Mouse (Mus musculus) heart, adult 8-10 months (tissue): ENCODE measurements around the gene Mkrn1. TPM values are rescaled to one million over a fixed set of nuclear protein-coding genes. Genes with fewer than 3 reads are reported as not detected.
"Not testable (repeated sequence)": the region's sequence is repeated elsewhere in the genome, so short reads cannot be mapped to it uniquely, and the experiment has no call there.

Experiments used
- DNase-seq: peaks from one replicate; pipeline ENCODE4 v3.0.0; 2022; ENCODE audit warnings: low spot score
- total RNA-seq, 4 experiments: library from RNA; stranded (reverse); gene quantifications; 2 replicates each; pipeline ENCODE4 v1.2.4; 2022

Gene Mkrn1
- total RNA-seq, 4 experiments from 2014 or later = 32.5 to 68.0 (median 39.8) TPM

DNA sequence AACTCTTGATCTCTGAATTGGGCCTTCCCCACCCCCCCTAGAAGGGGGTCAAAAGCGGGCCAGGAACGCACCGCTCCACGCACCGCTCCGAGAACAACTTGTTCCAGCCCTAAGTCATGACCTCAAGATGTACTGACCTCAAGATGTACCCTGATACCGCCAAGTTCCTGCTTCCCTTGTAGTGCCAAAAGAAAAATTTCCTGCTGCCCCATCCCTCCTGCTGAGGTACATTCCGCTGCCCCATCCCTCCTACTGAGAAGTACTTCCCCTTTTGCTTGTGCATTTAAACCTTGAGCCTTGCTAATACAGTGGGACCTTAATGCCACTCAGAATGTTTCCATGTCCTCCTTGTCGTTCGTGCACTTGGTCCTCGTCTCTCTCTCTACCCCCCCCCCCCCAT lies 10.5 kb upstream of the Mkrn1 start:
- DNase-seq = no peak

- no peak for DNase-seq
Observed at GRCm38 (mm10) chr6:39429007-39429788, 8.9 kb upstream of the Mkrn1 start.

DNA sequence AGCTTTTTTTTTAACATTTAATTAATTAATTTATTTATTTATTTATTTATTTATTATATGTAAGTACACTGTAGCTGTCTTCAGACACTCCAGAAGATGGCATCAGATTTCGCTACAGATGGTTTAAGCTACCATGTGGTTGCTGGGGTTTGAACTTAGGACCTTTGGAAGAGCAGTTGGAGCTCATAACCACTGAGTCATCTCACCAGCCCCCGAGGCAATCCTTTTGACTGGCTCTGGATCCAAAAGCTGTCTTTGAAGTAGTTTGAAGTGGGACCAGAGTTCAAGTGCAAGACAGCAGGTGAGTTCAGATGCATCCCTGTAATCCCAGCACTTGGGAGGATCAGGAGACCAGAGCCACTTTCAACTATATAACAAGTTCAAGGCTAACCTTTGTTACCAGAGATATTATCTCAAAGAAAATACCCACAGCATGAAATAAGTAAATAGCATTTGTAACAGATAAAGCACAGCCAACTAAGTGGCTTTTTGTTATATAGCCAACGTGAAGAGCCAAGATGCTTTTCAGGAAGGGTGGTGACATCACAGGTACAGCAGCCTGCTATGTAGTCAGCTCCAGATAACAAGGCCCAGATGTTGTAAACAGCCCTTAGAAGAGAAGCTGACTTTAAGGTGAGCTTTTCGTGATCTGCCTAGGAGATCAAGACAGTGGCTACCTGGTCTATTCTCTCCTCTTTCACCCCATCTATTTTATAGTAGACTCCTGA lies 7.2 kb upstream of the Mkrn1 start:
- DNase-seq = no peak

- no peak for DNase-seq
Observed at GRCm38 (mm10) chr6:39426725-39427124, 6.5 kb upstream of the Mkrn1 start.

- DNase-seq = no peak
Observed at GRCm38 (mm10) chr6:39425181-39425580, 4.9 kb upstream of the Mkrn1 start.

- no peak for DNase-seq
Observed at GRCm38 (mm10) chr6:39423686-39424085, 3.4 kb upstream of the Mkrn1 start.

DNA sequence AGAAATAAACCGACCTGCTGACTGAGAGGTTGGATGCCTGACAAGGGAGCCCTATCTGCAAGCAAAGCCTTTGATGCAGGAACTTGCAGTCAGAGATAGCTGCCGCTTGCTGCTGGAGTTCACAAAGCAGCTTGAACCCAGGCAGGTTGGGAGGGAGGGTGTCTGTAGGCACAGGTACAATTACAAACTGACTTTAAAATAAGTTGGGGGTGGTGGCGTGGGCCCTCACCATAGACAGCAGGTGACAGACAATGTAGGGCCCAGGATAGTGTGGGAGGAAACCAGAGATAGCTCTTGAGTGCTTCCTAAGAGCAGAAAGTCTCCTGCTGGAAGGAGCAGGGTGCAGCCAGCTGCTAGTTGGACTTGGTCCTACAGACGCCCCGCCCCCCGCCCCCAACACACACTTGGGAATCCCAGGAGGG lies 2.9 kb upstream of the Mkrn1 start:
- no peak for DNase-seq

- DNase-seq = no peak
Observed at GRCm38 (mm10) chr6:39420867-39421266, 605 bp upstream of the Mkrn1 start.

- DNase-seq = no peak
Observed at GRCm38 (mm10) chr6:39419386-39419850, 844 bp downstream of the Mkrn1 start.

DNA sequence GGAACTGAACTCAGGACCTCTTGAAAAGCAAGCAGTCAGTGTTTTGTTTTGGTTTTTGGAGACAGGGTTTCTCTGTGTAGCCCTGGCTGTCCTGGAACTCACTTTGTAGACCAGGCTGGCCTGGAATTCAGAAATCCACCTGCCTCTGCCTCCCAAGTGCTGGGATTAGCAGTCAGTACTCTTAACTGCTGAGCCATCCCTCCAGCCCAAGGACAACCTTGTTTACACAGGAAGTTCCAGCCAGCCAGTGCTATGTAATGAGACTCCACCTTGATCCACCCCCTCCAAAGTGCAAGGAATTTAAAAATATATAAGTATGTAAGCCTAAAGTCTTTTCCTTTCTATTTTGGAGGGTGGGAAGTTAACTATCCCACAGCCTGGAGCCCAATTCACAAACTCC lies 3.6 kb downstream of the Mkrn1 start:
- DNase-seq = not testable (repeated sequence)

DNA sequence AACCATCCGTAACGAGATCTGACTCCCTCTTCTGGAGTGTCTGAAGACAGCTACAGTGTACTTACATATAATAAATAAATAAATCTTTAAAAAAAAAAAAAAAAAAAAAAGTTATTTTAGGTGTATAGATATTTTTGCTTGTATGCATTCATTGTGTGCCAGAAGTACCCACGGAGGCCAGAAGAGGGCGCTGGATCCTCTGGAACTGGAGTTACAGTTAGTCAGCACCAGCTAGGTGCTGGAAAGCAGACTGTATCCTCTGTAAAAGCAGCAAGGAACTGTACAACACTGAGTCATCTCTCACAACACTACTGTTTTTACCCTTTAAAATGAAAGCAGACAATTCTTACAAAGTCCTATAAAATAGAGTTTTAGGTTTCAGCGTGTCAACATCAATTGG lies 4.5 kb downstream of the Mkrn1 start:
- peak; percentile 49 for DNase-seq

DNA sequence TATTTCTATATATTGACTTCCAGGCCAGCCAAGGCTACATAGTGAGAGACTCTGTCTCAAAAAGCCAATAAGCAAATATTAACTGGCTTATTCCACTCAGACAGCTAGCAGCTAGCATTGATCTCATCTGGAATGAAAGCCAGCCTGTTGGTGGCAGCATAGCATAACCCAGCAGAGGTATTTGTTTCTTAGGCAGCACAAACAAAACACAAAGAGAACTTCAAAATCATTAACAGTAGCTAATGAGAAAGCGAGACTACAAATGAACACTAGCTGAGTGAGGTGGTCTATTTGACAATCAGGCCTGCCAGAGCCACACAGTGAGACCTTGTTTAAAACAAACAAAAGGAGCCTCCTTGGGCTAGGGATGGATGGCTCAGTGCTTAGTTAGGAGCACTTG lies 6.2 kb downstream of the Mkrn1 start:
- DNase-seq = no peak

DNA sequence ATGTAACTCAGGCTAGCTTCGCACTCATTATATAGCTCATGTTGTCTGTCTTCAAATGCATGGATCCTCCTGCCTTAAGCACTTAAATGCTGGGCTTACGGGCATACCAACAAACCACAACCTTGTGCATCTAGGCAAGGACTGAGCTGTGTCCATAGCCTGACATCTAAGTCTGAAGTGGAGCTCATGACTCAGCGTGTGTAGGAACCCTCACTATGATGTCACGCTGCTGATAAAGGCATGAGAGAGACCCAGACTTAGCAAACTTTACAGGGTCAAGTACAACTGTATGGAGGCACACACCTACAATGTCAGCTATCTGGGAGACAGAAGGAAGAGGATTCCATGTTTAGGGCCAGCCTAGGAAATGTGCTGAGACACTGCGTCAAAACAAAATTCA lies 13.8 kb downstream of the Mkrn1 start:
- no peak for DNase-seq

- no peak for DNase-seq
Observed at GRCm38 (mm10) chr6:39403136-39403535, 17.1 kb downstream of the Mkrn1 start.

- no peak for DNase-seq
Observed at GRCm38 (mm10) chr6:39400343-39400742, 19.9 kb downstream of the Mkrn1 start.

DNA sequence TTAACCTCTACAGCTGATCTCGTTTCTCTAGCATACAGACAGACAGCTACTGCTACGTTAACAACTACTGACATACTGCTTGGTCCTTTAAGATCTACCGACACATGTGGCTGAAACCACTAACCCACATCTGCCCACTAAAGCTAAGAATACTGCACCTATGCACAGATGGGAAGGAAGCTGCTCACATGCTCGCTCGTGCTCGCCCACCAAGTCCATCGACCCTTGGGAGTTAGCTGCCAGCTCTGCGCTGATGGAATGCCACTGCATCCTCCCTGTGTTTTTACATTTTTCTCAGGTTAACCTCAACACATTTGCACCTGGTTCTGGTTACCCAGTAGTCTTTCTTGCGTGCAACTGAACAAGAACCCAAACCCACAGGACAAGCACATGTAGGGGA lies 21.9 kb downstream of the Mkrn1 start:
- DNase-seq = no peak

DNA sequence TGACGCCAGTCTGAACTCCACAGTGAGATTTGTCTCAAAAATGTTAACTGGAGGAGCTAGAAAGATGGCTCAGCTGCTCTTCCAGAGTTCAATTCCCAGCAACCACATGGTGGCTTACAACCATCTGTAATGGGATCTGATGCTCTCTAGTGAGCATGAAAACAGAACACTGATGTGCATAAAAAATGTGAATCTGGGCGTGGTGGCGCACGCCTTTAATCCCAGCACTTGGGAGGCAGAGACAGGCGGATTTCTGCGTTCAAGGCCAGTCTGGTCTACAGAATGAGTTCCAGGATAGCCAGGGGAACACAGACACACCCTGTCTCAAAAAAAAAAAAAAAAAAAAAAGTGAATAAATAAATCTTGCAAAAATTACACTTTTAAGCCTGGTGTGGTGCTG lies 23.2 kb downstream of the Mkrn1 start:
- DNase-seq = no peak

- DNase-seq = no peak
Observed at GRCm38 (mm10) chr6:39395916-39396315, 24.3 kb downstream of the Mkrn1 start.

DNA sequence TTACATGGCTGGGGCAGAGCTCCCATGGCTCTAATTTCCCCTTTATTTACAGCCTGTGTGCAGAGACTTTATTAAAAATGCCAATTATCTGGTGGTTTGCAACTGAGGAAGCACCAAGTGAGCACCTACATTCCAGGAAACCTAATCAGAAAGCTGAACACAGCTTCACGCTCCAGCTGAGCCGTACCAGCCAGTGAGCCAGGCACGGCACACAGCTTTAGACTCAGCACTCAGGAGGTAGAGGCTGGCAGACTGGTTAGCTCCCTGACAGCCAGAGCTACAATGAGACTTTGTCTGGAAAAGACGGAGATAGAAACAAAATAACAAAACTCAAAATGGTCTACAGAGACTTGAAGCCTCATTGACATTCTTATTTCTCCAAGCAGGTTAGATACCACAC lies 24.8 kb downstream of the Mkrn1 start:
- no peak for DNase-seq

- no peak for DNase-seq
Observed at GRCm38 (mm10) chr6:39389988-39390387, 30.3 kb downstream of the Mkrn1 start.

DNA sequence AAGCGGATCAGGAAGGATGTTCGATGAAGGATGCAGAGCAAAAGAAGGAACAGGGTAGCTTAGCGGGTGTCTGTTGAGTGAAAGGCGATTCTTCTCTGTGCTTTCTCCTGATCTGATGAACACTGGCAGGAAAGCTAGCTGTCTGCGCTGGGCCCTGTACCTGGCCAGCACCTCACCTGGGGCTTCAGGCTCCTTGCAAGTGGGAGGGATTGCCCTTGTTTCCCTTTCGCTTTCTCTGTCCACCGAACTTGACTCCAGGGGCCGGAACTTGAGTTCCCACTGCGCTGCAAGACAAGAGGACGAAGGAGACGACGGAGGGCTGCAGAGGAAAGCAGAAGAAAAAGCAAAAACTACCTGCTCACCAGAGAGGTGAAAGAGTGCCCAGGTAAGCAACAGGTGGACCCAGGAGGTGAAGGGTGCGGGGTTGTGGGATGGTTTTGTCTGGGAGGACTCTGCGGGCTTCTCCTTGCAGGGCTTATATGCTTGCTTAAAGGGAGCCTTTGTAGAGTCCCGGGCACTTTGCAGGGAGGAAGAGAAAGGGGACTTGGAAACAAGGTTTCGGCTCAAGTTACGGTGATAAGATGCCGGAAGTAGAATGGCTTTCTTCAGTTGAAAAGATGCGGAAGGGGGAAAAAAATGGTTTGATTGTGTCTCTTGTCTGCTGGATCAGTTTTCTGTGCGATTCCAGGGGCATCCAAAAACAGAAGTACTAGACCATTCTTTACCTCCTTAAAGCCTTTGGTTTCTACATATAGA lies 39.0 kb downstream of the Mkrn1 start, which contains the start of gene Rab19:
TSS of gene Rab19 (plus strand) at position 51 of the 756 bp plus-strand sequence.
- DNase-seq = peak; percentile 32

DNA sequence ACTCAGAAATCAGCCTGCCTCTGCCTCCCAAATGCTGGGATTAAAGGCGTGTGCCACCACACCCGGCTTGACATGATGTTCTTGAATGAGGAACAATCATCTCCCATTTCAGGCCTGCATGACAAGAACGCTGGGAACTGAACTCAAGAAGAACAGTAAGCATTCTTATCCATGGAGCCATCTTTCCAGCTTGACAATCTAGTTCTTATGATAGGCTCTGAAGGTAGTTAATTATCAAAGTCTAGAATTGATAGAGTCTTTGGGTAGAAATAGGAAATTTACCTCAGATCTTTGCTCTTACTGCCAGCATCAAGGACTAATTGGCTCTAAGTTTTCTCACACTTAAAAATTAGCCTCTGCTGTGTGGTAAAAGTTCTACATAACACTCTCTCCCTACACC lies 40.0 kb downstream of the Mkrn1 start:
- DNase-seq = no peak
